Mouse (Mus musculus) adrenal gland, postnatal 4 days (tissue): ENCODE measurements at regions not wholly inside any gene's neighbourhood (a gene's known extent, or its start where the extent isn't known, plus 50 kb on each side); places are given as distances from the start of the nearest gene placed in this dataset.

ENCODE experiments used
- DNase-seq, 2 experiments: peaks; one replicate each; pipeline ENCODE4 v3.0.0; 2021 to 2022; ENCODE audit warnings: low spot score in 2 of 2, mixed read lengths in 2 of 2

GRCm38 (mm10) chr10:25118674-25119670, 188.7 kb downstream of the Akap7 start:
- no peak for DNase-seq

GRCm38 (mm10) chr10:25114316-25114715, 187.0 kb upstream of the Arg1 start:
- no peak for DNase-seq

- no peak for DNase-seq
Measured at GRCm38 (mm10) chr10:25112449-25113171, 185.3 kb upstream of the Arg1 start.

GRCm38 (mm10) chr10:25111636-25112422, 184.5 kb upstream of the Arg1 start:
- no peak for DNase-seq

- no peak for DNase-seq
Measured at GRCm38 (mm10) chr10:25111181-25111580, 183.9 kb upstream of the Arg1 start.

- no peak for DNase-seq
Measured at GRCm38 (mm10) chr10:25098070-25098469, 170.8 kb upstream of the Arg1 start.

GRCm38 (mm10) chr10:25089705-25090386, 162.6 kb upstream of the Arg1 start:
- DNase-seq = no peak

GRCm38 (mm10) chr10:25086745-25087144, 159.5 kb upstream of the Arg1 start:
- DNase-seq = no peak

GRCm38 (mm10) chr10:25082930-25083329, 155.6 kb upstream of the Arg1 start:
- DNase-seq = no peak

GRCm38 (mm10) chr10:25072617-25073016, 145.3 kb upstream of the Arg1 start:
- no peak for DNase-seq

GRCm38 (mm10) chr10:25068301-25068700, 141.0 kb upstream of the Arg1 start:
- DNase-seq = no peak

- DNase-seq = no peak
Measured at GRCm38 (mm10) chr10:25064701-25065362, 137.5 kb upstream of the Arg1 start.

- DNase-seq = no peak
Measured at GRCm38 (mm10) chr10:25061402-25062055, 134.2 kb upstream of the Arg1 start.

- DNase-seq = no peak
Measured at GRCm38 (mm10) chr10:25058694-25059093, 131.4 kb upstream of the Arg1 start.

GRCm38 (mm10) chr10:25051998-25052397, 124.7 kb upstream of the Arg1 start:
- DNase-seq = no peak

- no peak for DNase-seq
Measured at GRCm38 (mm10) chr10:25051368-25051874, 124.1 kb upstream of the Arg1 start.

GRCm38 (mm10) chr10:25041221-25041620, 113.9 kb upstream of the Arg1 start:
- DNase-seq = no peak

- no peak for DNase-seq
Measured at GRCm38 (mm10) chr10:25039926-25040325, 112.6 kb upstream of the Arg1 start.

- DNase-seq = no peak
Measured at GRCm38 (mm10) chr10:25036928-25037327, 109.6 kb upstream of the Arg1 start.
